Comparison of ENCODE assay signal across 17 mouse cellular contexts in the genomic region with DNA sequence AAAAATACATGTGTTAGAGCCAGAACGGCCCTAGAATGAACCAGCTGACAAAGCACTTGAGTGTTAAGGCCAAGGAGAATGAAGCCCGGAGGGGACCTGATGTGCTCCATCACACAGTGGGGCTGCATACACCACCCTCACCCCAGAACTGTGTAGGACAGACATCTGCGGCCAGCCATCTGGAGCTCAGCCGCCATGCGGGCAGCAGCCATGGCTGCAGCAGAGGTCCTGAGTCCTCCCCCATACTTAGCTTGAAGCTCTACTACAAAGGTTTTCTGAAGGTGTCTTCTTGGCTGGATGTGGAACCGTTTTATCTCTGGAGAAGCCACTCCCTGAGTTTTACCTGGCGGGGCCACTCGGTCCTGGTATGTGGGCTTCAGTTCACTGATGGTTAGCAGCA. TPM values are rescaled to one million over a fixed set of nuclear protein-coding genes. Genes with fewer than 3 reads are reported as not detected.
DNase-seq lines count a peak whose midpoint lies in the region; ATAC-seq and TF ChIP-seq lines count a peak whose summit lies in the region.
"Had no signal": no experiment of that assay in that cellular context is flagged by ENCODE, and none has a peak within 500 bp of the region (broad histone marks: within the 10 kb centered on the region; RNA-seq: fewer than 3 reads in every experiment).

No protein-coding gene starts in this region.

- H3K4me3 ChIP-seq in forebrain, postnatal 0 days (ENCODE audit: low read depth, low read length) = no peak overlapping the region
- no peak overlapping the region for H3K4me3 ChIP-seq in forebrain, embryonic 15.5 days
- no peak overlapping the region for H3K4me3 ChIP-seq in heart, embryonic 16.5 days (ENCODE audit: low read length)
- H3K4me3 ChIP-seq in kidney, postnatal 0 days (replicated peaks; ENCODE audit: low read depth, low read length) = peak overlapping the region; percentile 39; the same call in 1 of the 2 replicates
- H3K4me3 ChIP-seq: embryonic facial prominence, embryonic 15.5 days; forebrain, embryonic 10.5 days; limb, embryonic 12.5 days had no signal

- no peak for TF ChIP-seq CTCF in forebrain, postnatal 0 days (IDR thresholded peaks at IDR 0.05; ENCODE audit: low read depth)
- TF ChIP-seq CTCF in kidney, postnatal 0 days (IDR thresholded peaks at IDR 0.05; ENCODE audit: low read depth) = no peak

- H3K4me1 ChIP-seq in forebrain, postnatal 0 days (ENCODE audit: insufficient read depth) = peaks cover 4% of the 10 kb centered on the region; the same call in 1 of the 2 replicates
- H3K4me1 ChIP-seq in forebrain, embryonic 15.5 days = peaks cover 32% of the 10 kb centered on the region
- peaks cover 45% of the 10 kb centered on the region for H3K4me1 ChIP-seq in heart, embryonic 16.5 days (ENCODE audit: control insufficient read depth, insufficient read depth, low read length)
- no peaks in the 10 kb centered on the region for H3K4me1 ChIP-seq in kidney, postnatal 0 days (replicated peaks; ENCODE audit: insufficient read depth, low read length)

- H3K36me3 ChIP-seq in forebrain, postnatal 0 days (ENCODE audit: insufficient read depth) = peaks cover 49% of the 10 kb centered on the region
- peaks cover 24% of the 10 kb centered on the region for H3K36me3 ChIP-seq in forebrain, embryonic 15.5 days
- H3K36me3 ChIP-seq in heart, embryonic 16.5 days (ENCODE audit: control insufficient read depth, insufficient read depth) = peaks cover 26% of the 10 kb centered on the region
- H3K36me3 ChIP-seq in kidney, postnatal 0 days (ENCODE audit: insufficient read depth, low read length) = no peaks in the 10 kb centered on the region; the same call in 1 of the 2 replicates
- H3K36me3 ChIP-seq: embryonic facial prominence, embryonic 15.5 days; limb, embryonic 12.5 days had no signal

- 0 out of 2 replicates have a peak overlapping the region, but pooled peaks have one; percentile 71 for H3K4me2 ChIP-seq in forebrain, postnatal 0 days (ENCODE audit: low read depth)
- H3K4me2 ChIP-seq in forebrain, embryonic 15.5 days (replicated peaks) = no peak overlapping the region
- H3K4me2 ChIP-seq in heart, embryonic 16.5 days (ENCODE audit: low read depth, low read length) = peak overlapping the region; percentile 61
- H3K4me2 ChIP-seq in kidney, postnatal 0 days (ENCODE audit: low read length) = peak overlapping the region; percentile 51; the same call in 1 of the 2 replicates
- H3K4me2 ChIP-seq: embryonic facial prominence, embryonic 15.5 days; limb, embryonic 12.5 days had no signal

- no peaks in the 10 kb centered on the region for H3K27me3 ChIP-seq in forebrain, postnatal 0 days (ENCODE audit: insufficient read depth, low read length)
- H3K27me3 ChIP-seq in forebrain, embryonic 15.5 days = no peaks in the 10 kb centered on the region
- no peaks in the 10 kb centered on the region for H3K27me3 ChIP-seq in heart, embryonic 16.5 days (ENCODE audit: control insufficient read depth, insufficient read depth, low read length)
- no peaks in the 10 kb centered on the region for H3K27me3 ChIP-seq in kidney, postnatal 0 days (ENCODE audit: insufficient read depth, low read length)

- no peak overlapping the region for H3K27ac ChIP-seq in forebrain, postnatal 0 days (ENCODE audit: low read depth, low read length)
- no peak overlapping the region for H3K27ac ChIP-seq in forebrain, embryonic 15.5 days (replicated peaks)
- H3K27ac ChIP-seq in heart, embryonic 16.5 days (ENCODE audit: low read length) = peak overlapping the region; percentile 82
- H3K27ac ChIP-seq in kidney, postnatal 0 days = no peak overlapping the region
- H3K27ac ChIP-seq: embryonic facial prominence, embryonic 15.5 days; forebrain, embryonic 10.5 days; limb, embryonic 12.5 days; liver, embryonic 14.5 days had no signal

- no peak for DNase-seq in forebrain, postnatal 0 days
- no peak for DNase-seq in heart, adult 18-20 months
- DNase-seq in kidney, postnatal 0 days (ENCODE audit: low spot score) = no peak
- no peak for DNase-seq in kidney, adult 8-10 months
- DNase-seq in thymus, postnatal 4 days = peak; percentile 54
- DNase-seq in thymus, postnatal 14 days = no peak
- DNase-seq: cerebellum, adult 9-11 months; embryo, embryonic 11 days; gastrocnemius, postnatal 25 days; kidney, adult 18-20 months had no signal

- ATAC-seq in forebrain, postnatal 0 days = no peak
- ATAC-seq in forebrain, embryonic 15.5 days (replicated peaks) = no peak
- no peak for ATAC-seq in heart, embryonic 16.5 days (replicated peaks; ENCODE audit: extremely low read depth, insufficient read depth, low FRiP score)
- ATAC-seq in kidney, postnatal 0 days (replicated peaks; ENCODE audit: low FRiP score, low read depth) = no peak
- ATAC-seq: lung, postnatal 0 days had no signal

- H3K9ac ChIP-seq in forebrain, postnatal 0 days = no peak overlapping the region
- H3K9ac ChIP-seq in forebrain, embryonic 15.5 days (replicated peaks) = no peak overlapping the region
- no peak overlapping the region; the same call in 1 of the 2 replicates for H3K9ac ChIP-seq in heart, embryonic 16.5 days (ENCODE audit: low read length)
- H3K9ac ChIP-seq in kidney, postnatal 0 days (ENCODE audit: low read depth, low read length) = 0 out of 2 replicates have a peak overlapping the region, but pooled peaks have one; percentile 3
- H3K9ac ChIP-seq: embryonic facial prominence, embryonic 15.5 days; limb, embryonic 12.5 days; liver, embryonic 14.5 days had no signal

- 95% methylated on average over 8 of the region's 8 CpGs for WGBS in forebrain, postnatal 0 days
- 96% methylated on average over 8 of the region's 8 CpGs for WGBS in forebrain, embryonic 15.5 days
- 74% methylated on average over 8 of the region's 8 CpGs for WGBS in heart, embryonic 16.5 days
- 85% methylated on average over 8 of the region's 8 CpGs for WGBS in kidney, postnatal 0 days

- no peaks in the 10 kb centered on the region for H3K9me3 ChIP-seq in forebrain, postnatal 0 days (ENCODE audit: low read length)
- no peaks in the 10 kb centered on the region for H3K9me3 ChIP-seq in forebrain, embryonic 15.5 days
- no peaks in the 10 kb centered on the region for H3K9me3 ChIP-seq in heart, embryonic 16.5 days (replicated peaks; ENCODE audit: control insufficient read depth, low read length)
- H3K9me3 ChIP-seq in kidney, postnatal 0 days (replicated peaks; ENCODE audit: low read length) = no peaks in the 10 kb centered on the region
- H3K9me3 ChIP-seq: embryonic facial prominence, embryonic 15.5 days; forebrain, embryonic 10.5 days; limb, embryonic 12.5 days had no signal

RNA-seq across cellular contexts. Expression of a gene that starts 5.0 kb away (rescaled TPM):
- 200 and 226 TPM in 2 replicates for total RNA-seq in forebrain, postnatal 0 days (2014; rRNA removed)
- polyA plus RNA-seq in forebrain, postnatal 0 days (2015; fragmentation: Nextera tagmentation; extraction: Ambion mirVana) = 313 and 432 TPM in 2 replicates
- polyA plus RNA-seq in forebrain, embryonic 15.5 days (2015; fragmentation: Nextera tagmentation; extraction: Ambion mirVana) = 80.3 and 102 TPM in 2 replicates
- polyA plus RNA-seq in heart, embryonic 16.5 days (2015; fragmentation: Nextera tagmentation; extraction: Ambion mirVana) = 298 and 306 TPM in 2 replicates
- total RNA-seq in heart, adult 18-20 months (2021) = 100 to 1,000 TPM; 312 to 314 TPM
- polyA plus RNA-seq in kidney, postnatal 0 days (2015; fragmentation: Nextera tagmentation; extraction: Ambion mirVana) = 720 and 731 TPM in 2 replicates
